Mouse (Mus musculus): Measurements from ENCODE around the gene Rasl12.

GRCm38 (mm10) chr9:65427511-65427910 is 29.2 kb downstream of the Rasl12 start:
- no peak for TF ChIP-seq POLR2A (IDR thresholded peaks at IDR 0.05; ENCODE audit: control insufficient read depth, low read depth, low read length)
- no peak for TF ChIP-seq CTCF (IDR thresholded peaks at IDR 0.05; ENCODE audit: control insufficient read depth, insufficient read depth, insufficient replicate concordance, low read depth, low read length)

All from testis, adult 2 months (tissue).